Mouse (Mus musculus): ENCODE measurements around the gene Slc25a44.

Slc25a44 gene

GRCm38 (mm10) chr3:88364337-88364736 is 60.6 kb downstream of the Slc25a44 start, which contains the start of gene Paqr6:
Paqr6 (plus strand) TSS chr3:88364584.
- no peak for DNase-seq

DNA sequence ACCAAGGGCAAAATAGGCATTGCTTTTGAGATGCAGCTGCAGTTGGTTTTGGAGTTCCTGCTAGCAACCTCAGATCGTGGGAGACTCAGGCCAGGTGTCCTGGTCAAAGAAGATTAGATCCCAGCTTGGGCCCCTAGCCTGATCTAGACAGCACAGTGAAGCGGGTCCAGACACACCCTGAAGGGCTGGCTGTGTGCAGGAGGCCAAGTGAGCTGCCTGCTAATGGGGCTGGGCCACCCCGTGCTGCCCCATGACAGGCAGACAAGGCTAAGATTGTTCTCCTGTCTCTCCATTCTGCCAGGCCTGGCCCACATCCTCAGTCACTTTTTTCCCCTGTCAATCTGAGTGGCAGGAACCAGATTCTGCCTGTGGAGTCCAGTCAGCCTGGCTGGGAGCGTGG is 61.2 kb downstream of the Slc25a44 start:
- no peak for DNase-seq

DNA sequence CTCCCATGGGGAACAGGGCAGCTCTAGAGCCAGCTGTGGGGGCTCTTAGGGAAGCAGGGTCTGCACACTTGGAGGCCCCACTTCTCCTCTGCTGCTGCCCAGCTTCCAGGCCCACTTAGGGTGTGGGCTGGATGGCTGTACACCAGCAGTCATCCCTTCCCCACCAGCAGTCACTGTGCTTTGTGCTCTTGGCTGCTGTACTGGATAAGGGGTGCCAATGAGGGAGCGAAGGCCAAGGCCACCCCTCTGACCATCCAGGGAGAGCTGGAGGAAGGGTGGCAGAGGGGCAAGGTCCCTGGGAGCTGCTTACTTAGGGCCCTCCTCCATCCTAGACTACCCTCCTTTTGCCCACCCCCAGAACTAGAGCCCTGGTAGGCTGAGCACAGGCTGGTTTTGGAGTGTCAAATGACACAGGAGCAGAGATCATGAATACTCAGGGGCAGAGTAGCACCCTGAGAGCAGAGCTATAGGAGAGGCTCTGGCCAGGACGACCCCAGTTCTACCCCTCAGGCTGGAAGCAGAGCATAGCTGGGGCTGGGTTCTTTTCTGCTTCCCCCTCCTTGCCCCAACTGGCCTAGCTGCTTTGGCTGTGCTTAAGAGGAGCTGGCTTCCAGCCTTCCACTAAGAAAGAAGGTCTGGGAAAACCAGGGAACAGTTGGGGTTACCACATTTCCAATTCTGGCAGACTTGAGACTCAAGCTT is 63.2 kb downstream of the Slc25a44 start:
- DNase-seq, result no peak

DNA sequence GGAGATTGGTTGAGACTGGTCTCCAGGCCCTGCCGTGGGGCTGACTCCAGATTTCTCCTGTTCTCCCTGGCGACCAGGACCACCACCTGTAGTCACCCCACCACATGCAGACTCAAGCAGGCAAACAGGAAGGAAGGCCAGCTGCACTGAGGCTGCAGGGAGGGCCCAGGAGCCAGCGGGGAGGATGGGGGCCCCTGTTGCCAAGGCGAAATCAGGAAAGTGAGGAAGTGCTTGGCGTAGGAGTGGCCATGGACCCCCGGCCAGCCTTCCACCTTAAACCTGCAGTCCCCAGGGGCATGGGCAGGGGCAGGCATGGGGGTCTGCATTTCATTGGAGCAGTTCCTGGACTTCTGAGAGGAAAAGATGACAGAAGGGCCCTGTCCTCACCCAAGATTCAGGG is 63.8 kb downstream of the Slc25a44 start:
- peak; percentile 31 for DNase-seq

Measured in thymus, postnatal 25 days (tissue).